Mouse (Mus musculus): Measurements from ENCODE around the gene Skiv2l. TPM values are rescaled to one million over a fixed set of nuclear protein-coding genes. Genes with fewer than 3 reads are reported as not detected.
"Not testable (repeated sequence)": the region's sequence is repeated elsewhere in the genome, so short reads cannot be mapped to it uniquely, and the experiment has no call there.

The Skiv2l gene
- polyA plus RNA-seq, 1 experiment from 2014 or later = 43.7 TPM

GRCm38 (mm10) chr17:34800781-34801305 lies 49.2 kb downstream of the Skiv2l start:
- not testable (repeated sequence) for H3K9ac ChIP-seq (ENCODE audit: low read depth, low read length); H3K27me3 ChIP-seq (replicated peaks; ENCODE audit: control insufficient read depth, insufficient read depth, low read length); H3K4me3 ChIP-seq (ENCODE audit: low read depth, low read length); H3K4me2 ChIP-seq; H3K9me3 ChIP-seq (ENCODE audit: control insufficient read depth, low read length); H3K36me3 ChIP-seq (ENCODE audit: control insufficient read depth, insufficient read depth, low read length); DNase-seq (ENCODE audit: low spot score); H3K27ac ChIP-seq (ENCODE audit: low read depth, low read length); ATAC-seq (replicated peaks; ENCODE audit: low FRiP score); H3K4me1 ChIP-seq (replicated peaks; ENCODE audit: control insufficient read depth, insufficient read depth, low read length)
- WGBS = 85% methylated on average over 16 of the region's 16 CpGs

- no peak for ATAC-seq (replicated peaks; ENCODE audit: low FRiP score)
- no peaks in the 10 kb centered on the region for H3K4me1 ChIP-seq (replicated peaks; ENCODE audit: control insufficient read depth, insufficient read depth, low read length)
- no peak overlapping the region for H3K4me3 ChIP-seq (ENCODE audit: low read depth, low read length)
- no peaks in the 10 kb centered on the region for H3K27me3 ChIP-seq (replicated peaks; ENCODE audit: control insufficient read depth, insufficient read depth, low read length)
- 78% methylated on average over 4 of the region's 4 CpGs for WGBS
- H3K27ac ChIP-seq (ENCODE audit: low read depth, low read length) = no peak overlapping the region
- DNase-seq (ENCODE audit: low spot score) = no peak
- no peaks in the 10 kb centered on the region for H3K36me3 ChIP-seq (ENCODE audit: control insufficient read depth, insufficient read depth, low read length)
- no peak overlapping the region for H3K9ac ChIP-seq (ENCODE audit: low read depth, low read length)
- H3K9me3 ChIP-seq (ENCODE audit: control insufficient read depth, low read length) = no peaks in the 10 kb centered on the region
- H3K4me2 ChIP-seq = no peak overlapping the region
Measured at GRCm38 (mm10) chr17:34799531-34799925, 50.5 kb downstream of the Skiv2l start.

- Histone ChIP-seq H3K4me3 (ENCODE audit: low read depth, low read length) (no peak overlapping the region), H3K9me3 (ENCODE audit: control insufficient read depth, low read length) (no peaks in the 10 kb centered on the region), H3K27ac (ENCODE audit: low read depth, low read length) (no peak overlapping the region), H3K27me3 (replicated peaks; ENCODE audit: control insufficient read depth, insufficient read depth, low read length) (no peaks in the 10 kb centered on the region), H3K4me2 (no peak overlapping the region), H3K9ac (ENCODE audit: low read depth, low read length) (no peak overlapping the region), H3K36me3 (ENCODE audit: control insufficient read depth, insufficient read depth, low read length) (no peaks in the 10 kb centered on the region), H3K4me1 (replicated peaks; ENCODE audit: control insufficient read depth, insufficient read depth, low read length) (no peaks in the 10 kb centered on the region)
- no peak for ATAC-seq (replicated peaks; ENCODE audit: low FRiP score)
- DNase-seq (ENCODE audit: low spot score) = no peak
- 86% methylated on average over 14 of the region's 17 CpGs for WGBS
Measured at GRCm38 (mm10) chr17:34798866-34799530, 51.0 kb downstream of the Skiv2l start.

DNA sequence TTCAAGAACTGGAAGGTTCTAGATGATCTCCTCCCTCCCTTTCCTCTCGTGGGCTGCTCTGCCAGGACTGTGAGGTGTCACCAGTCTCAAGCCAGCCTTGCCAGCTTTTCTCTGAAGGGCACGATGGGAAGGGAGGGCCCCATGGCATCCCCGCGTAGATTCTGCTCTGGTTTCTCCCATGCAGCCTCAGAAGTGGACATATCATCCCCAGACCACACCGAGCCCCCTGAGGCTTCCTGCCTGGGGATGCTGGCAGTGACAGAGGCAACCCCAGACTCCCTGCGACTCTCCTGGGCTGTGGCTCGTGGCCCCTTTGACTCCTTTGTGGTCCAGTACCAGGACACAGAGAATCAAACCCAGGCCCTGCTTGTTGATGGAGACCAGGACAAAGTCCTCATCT lies 51.9 kb downstream of the Skiv2l start:
- not testable (repeated sequence) for H3K36me3 ChIP-seq (ENCODE audit: control insufficient read depth, insufficient read depth, low read length); DNase-seq (ENCODE audit: low spot score); ATAC-seq (replicated peaks; ENCODE audit: low FRiP score); H3K27ac ChIP-seq (ENCODE audit: low read depth, low read length); H3K4me1 ChIP-seq (replicated peaks; ENCODE audit: control insufficient read depth, insufficient read depth, low read length); H3K9me3 ChIP-seq (ENCODE audit: control insufficient read depth, low read length); H3K9ac ChIP-seq (ENCODE audit: low read depth, low read length); H3K4me2 ChIP-seq; H3K27me3 ChIP-seq (replicated peaks; ENCODE audit: control insufficient read depth, insufficient read depth, low read length); H3K4me3 ChIP-seq (ENCODE audit: low read depth, low read length)
- 82% methylated on average over 6 of the region's 7 CpGs for WGBS

DNA sequence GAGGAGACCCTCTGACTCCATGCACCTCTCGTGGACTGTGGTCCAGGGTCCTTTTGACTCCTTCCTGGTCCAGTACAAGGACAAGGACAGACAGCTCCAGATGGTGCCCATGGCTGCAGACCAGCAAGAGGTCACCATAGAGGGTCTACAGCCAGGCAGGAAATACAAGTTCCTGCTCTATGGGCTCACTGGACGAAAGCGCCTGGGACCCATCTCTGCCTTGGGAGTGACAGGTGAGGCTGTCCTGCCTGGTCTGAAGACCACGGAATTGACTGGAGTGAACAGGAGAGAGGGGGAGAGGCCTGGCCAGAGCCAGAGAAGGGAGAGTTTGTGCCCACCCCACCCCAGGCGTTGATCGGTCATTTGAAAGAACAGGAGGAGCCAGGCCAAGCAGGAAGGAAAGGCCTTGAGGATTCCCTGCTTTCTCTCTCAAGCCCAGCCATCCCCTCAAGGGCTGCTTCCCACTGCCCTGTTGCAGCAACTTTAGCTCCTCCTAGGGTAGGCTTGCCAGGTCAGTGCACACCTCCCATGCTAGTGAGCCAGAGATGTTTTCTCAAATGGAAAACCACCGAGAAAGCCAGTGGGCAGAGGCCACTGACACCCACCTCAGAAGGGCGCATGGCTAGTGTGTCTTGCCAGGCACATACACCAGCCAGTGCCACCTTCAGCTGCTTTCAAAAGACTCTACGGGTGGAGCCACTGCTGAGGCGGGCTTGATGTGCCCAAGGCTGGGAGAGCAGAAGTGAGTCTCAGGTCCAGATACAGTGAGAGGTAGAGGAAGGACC lies 52.6 kb downstream of the Skiv2l start:
- ATAC-seq (replicated peaks; ENCODE audit: low FRiP score); H3K4me3 ChIP-seq (ENCODE audit: low read depth, low read length); DNase-seq (ENCODE audit: low spot score); H3K36me3 ChIP-seq (ENCODE audit: control insufficient read depth, insufficient read depth, low read length); H3K9ac ChIP-seq (ENCODE audit: low read depth, low read length); H3K4me1 ChIP-seq (replicated peaks; ENCODE audit: control insufficient read depth, insufficient read depth, low read length); H3K27me3 ChIP-seq (replicated peaks; ENCODE audit: control insufficient read depth, insufficient read depth, low read length); H3K4me2 ChIP-seq; H3K27ac ChIP-seq (ENCODE audit: low read depth, low read length); H3K9me3 ChIP-seq (ENCODE audit: control insufficient read depth, low read length): not testable (repeated sequence)
- WGBS = 77% methylated on average over 10 of the region's 10 CpGs

DNA sequence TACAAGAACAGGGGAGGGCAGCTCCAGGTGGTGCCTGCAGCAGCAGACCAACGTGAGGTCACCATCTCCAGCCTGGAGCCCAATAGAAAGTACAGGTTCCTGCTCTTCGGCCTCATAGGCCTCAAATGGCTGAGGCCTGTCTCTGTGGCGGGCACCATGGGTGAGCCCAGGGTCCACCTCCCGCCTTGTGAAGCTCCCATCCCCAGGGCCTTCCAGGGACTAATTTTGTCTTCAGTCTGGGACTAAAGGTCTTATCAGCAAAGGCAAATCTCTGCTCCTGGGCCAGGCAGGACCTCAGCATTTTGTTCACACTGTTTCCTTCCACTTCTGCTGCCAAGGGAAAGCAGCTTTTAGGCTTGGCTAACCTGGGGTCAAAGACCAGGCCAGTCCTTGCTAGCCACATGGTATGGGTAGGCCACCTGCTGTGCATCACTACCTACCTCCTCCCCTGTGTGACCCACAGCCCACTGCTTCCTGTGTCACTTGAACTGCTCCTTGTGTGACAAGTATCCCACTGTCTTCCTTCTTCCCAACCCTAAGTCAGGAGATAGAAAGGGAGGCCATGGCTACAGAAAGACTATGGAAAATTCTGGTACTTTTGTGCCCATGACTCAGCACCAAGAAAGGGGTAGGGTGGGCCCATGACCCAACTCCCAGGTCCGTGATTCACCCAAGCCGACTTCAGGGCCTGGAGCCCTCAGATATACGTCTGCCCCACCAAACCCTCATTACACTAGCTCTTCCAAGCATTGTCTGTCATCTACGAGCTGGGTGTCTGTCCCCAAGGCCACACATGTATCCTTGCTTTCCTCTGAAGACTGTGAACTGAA lies 53.5 kb downstream of the Skiv2l start:
- H3K27ac ChIP-seq (ENCODE audit: low read depth, low read length) = no peak overlapping the region
- no peak overlapping the region for H3K4me2 ChIP-seq
- H3K27me3 ChIP-seq (replicated peaks; ENCODE audit: control insufficient read depth, insufficient read depth, low read length) = no peaks in the 10 kb centered on the region
- WGBS = 73% methylated on average over 8 of the region's 8 CpGs
- H3K36me3 ChIP-seq (ENCODE audit: control insufficient read depth, insufficient read depth, low read length) = no peaks in the 10 kb centered on the region
- ATAC-seq (replicated peaks; ENCODE audit: low FRiP score) (no peak), DNase-seq (ENCODE audit: low spot score) (no peak)
- no peak overlapping the region for H3K4me3 ChIP-seq (ENCODE audit: low read depth, low read length)
- H3K9ac ChIP-seq (ENCODE audit: low read depth, low read length) = no peak overlapping the region
- no peaks in the 10 kb centered on the region for H3K9me3 ChIP-seq (ENCODE audit: control insufficient read depth, low read length)
- H3K4me1 ChIP-seq (replicated peaks; ENCODE audit: control insufficient read depth, insufficient read depth, low read length) = no peaks in the 10 kb centered on the region

DNA sequence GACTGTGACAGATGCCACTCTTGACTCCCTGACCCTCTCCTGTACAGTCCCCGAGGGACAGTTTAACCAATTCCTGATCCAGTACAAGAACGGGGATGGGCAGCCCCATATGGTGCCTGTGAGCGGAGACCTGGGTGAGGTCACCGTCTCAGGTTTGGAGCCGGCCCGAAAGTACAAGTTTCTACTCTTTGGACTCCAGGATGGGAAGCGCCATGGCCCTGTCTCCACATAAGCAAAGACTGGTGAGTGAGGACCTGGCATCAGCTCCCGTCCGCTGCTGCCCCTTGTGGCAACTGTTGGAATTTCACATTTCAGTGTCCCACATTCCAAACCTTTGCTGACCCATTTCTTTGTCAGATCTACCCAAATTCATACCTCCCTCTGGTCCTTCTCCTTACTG lies 54.4 kb downstream of the Skiv2l start:
- H3K36me3 ChIP-seq (ENCODE audit: control insufficient read depth, insufficient read depth, low read length) = no peaks in the 10 kb centered on the region
- no peak overlapping the region for H3K9ac ChIP-seq (ENCODE audit: low read depth, low read length)
- no peak overlapping the region for H3K4me3 ChIP-seq (ENCODE audit: low read depth, low read length)
- no peaks in the 10 kb centered on the region for H3K27me3 ChIP-seq (replicated peaks; ENCODE audit: control insufficient read depth, insufficient read depth, low read length)
- ATAC-seq (replicated peaks; ENCODE audit: low FRiP score) (no peak), DNase-seq (ENCODE audit: low spot score) (no peak)
- 62% methylated on average over 9 of the region's 9 CpGs for WGBS
- no peak overlapping the region for H3K27ac ChIP-seq (ENCODE audit: low read depth, low read length)
- no peak overlapping the region for H3K4me2 ChIP-seq
- no peaks in the 10 kb centered on the region for H3K9me3 ChIP-seq (ENCODE audit: control insufficient read depth, low read length)
- H3K4me1 ChIP-seq (replicated peaks; ENCODE audit: control insufficient read depth, insufficient read depth, low read length) = no peaks in the 10 kb centered on the region

GRCm38 (mm10) chr17:34795016-34795415 lies 55.0 kb downstream of the Skiv2l start:
- 81% methylated on average over 10 of the region's 10 CpGs for WGBS
- Histone ChIP-seq H3K4me3 (ENCODE audit: low read depth, low read length) (no peak overlapping the region), H3K4me2 (no peak overlapping the region), H3K36me3 (ENCODE audit: control insufficient read depth, insufficient read depth, low read length) (no peaks in the 10 kb centered on the region), H3K27ac (ENCODE audit: low read depth, low read length) (no peak overlapping the region), H3K27me3 (replicated peaks; ENCODE audit: control insufficient read depth, insufficient read depth, low read length) (no peaks in the 10 kb centered on the region), H3K9ac (ENCODE audit: low read depth, low read length) (no peak overlapping the region), H3K4me1 (replicated peaks; ENCODE audit: control insufficient read depth, insufficient read depth, low read length) (no peaks in the 10 kb centered on the region), H3K9me3 (ENCODE audit: control insufficient read depth, low read length) (no peaks in the 10 kb centered on the region)
- DNase-seq (ENCODE audit: low spot score) (no peak), ATAC-seq (replicated peaks; ENCODE audit: low FRiP score) (no peak)

All from liver, embryonic 11.5 days (tissue).